In the genomic region with DNA sequence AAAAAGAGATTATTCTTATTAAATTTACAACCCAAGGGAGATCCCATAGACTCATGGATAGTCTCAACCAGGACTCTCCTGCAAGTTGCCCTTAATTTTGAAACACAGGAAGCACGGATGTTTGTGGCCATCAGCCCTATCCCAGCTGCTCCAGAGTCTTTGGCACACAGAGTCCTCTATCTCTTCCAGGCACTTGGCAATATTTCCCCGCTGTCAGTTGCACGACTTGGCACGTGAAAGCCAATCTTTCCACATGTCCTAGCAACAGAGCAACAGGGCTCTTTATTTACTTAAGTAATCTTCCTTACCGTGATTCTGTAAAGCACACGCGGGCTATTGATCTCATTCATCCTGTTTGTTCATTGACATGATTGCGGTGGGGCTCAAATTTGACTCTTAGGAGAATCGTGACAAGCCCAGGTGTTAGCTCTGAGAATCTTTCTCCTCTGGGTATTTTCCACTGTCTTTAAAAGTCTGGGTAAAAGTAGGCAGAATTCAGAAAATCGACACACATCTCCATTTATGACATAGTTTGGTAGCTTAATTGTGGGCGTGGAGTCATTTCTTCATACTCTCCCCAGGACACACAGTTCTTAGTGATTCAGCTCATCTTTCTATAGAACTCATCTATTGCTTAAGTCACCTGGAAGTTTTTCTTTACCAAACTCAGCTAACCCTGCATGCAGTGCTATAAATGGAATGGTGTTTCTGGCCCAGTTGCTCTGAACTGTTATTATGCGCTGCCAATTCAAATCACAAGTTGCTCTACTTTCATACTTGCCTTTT, we compare ENCODE assay signal across 14 mouse cellular contexts. TPM values are rescaled to one million over a fixed set of nuclear protein-coding genes. Genes with fewer than 3 reads are reported as not detected.
DNase-seq lines count a peak whose midpoint lies in the region; ATAC-seq and TF ChIP-seq lines count a peak whose summit lies in the region.
"Had no signal": no experiment of that assay in that cellular context is flagged by ENCODE, and none has a peak within 500 bp of the region (broad histone marks: within the 10 kb centered on the region; RNA-seq: fewer than 3 reads in every experiment).

No protein-coding gene starts in this region.

- peak; percentile 76 for DNase-seq in hindbrain, postnatal 0 days (ENCODE audit: low spot score)
- peak; percentile 80 for DNase-seq in adipocyte (ENCODE audit: low spot score)
- DNase-seq in heart, postnatal 14 days = peak; percentile 65 to 76
- no peak for DNase-seq in frontal cortex, postnatal 25 days (ENCODE audit: low spot score in 2 of 2)
- DNase-seq: cerebellum, adult 18-20 months; kidney, postnatal 14 days; thymus, postnatal 25 days had no signal

- H3K27ac ChIP-seq in hindbrain, postnatal 0 days = no peak overlapping the region
- no peak overlapping the region for H3K27ac ChIP-seq in hindbrain, embryonic 13.5 days
- H3K27ac ChIP-seq in embryonic facial prominence, embryonic 15.5 days (replicated peaks) = 0 out of 2 replicates have a peak overlapping the region, but pooled peaks have one; percentile 28
- no peak overlapping the region for H3K27ac ChIP-seq in intestine, embryonic 16.5 days (ENCODE audit: low read length)
- H3K27ac ChIP-seq: limb, embryonic 12.5 days; neural tube, embryonic 12.5 days had no signal

- no peak for ATAC-seq in hindbrain, postnatal 0 days
- no peak for ATAC-seq in hindbrain, embryonic 13.5 days (ENCODE audit: low FRiP score)
- peak; percentile 39; the same call in 1 of the 2 replicates for ATAC-seq in embryonic facial prominence, embryonic 15.5 days (ENCODE audit: insufficient number of reproducible peaks, low FRiP score, low TSS enrichment, low read depth)
- no peak for ATAC-seq in intestine, embryonic 16.5 days

- H3K27me3 ChIP-seq in hindbrain, postnatal 0 days (ENCODE audit: insufficient read depth, low read length) = no peaks in the 10 kb centered on the region
- H3K27me3 ChIP-seq in hindbrain, embryonic 13.5 days = no peaks in the 10 kb centered on the region
- H3K27me3 ChIP-seq in embryonic facial prominence, embryonic 15.5 days = no peaks in the 10 kb centered on the region
- H3K27me3 ChIP-seq in intestine, embryonic 16.5 days (replicated peaks; ENCODE audit: control insufficient read depth, insufficient read depth, low read length) = no peaks in the 10 kb centered on the region
- H3K27me3 ChIP-seq: limb, embryonic 12.5 days; neural tube, embryonic 12.5 days had no signal

- H3K4me1 ChIP-seq in hindbrain, postnatal 0 days (ENCODE audit: insufficient read depth, low read length) = no peaks in the 10 kb centered on the region
- no peaks in the 10 kb centered on the region for H3K4me1 ChIP-seq in hindbrain, embryonic 13.5 days (replicated peaks)
- no peaks in the 10 kb centered on the region for H3K4me1 ChIP-seq in embryonic facial prominence, embryonic 15.5 days
- H3K4me1 ChIP-seq in intestine, embryonic 16.5 days (ENCODE audit: control insufficient read depth, insufficient read depth, low read length) = no peaks in the 10 kb centered on the region
- H3K4me1 ChIP-seq: limb, embryonic 12.5 days; neural tube, embryonic 12.5 days had no signal

- 50% methylated on average over 12 of the region's 12 CpGs for WGBS in hindbrain, postnatal 0 days
- WGBS in hindbrain, embryonic 13.5 days = 79% methylated on average over 12 of the region's 12 CpGs
- WGBS in embryonic facial prominence, embryonic 15.5 days = 55% methylated on average over 12 of the region's 12 CpGs
- 58% methylated on average over 12 of the region's 12 CpGs for WGBS in intestine, embryonic 16.5 days

- no peaks in the 10 kb centered on the region for H3K9me3 ChIP-seq in hindbrain, postnatal 0 days (ENCODE audit: low read length)
- no peaks in the 10 kb centered on the region for H3K9me3 ChIP-seq in hindbrain, embryonic 13.5 days
- no peaks in the 10 kb centered on the region for H3K9me3 ChIP-seq in embryonic facial prominence, embryonic 15.5 days (replicated peaks)
- H3K9me3 ChIP-seq in intestine, embryonic 16.5 days (ENCODE audit: control insufficient read depth, low read length) = no peaks in the 10 kb centered on the region
- H3K9me3 ChIP-seq: limb, embryonic 12.5 days; neural tube, embryonic 12.5 days had no signal

- no peak overlapping the region for H3K4me2 ChIP-seq in hindbrain, postnatal 0 days (ENCODE audit: low read depth, low read length)
- no peak overlapping the region for H3K4me2 ChIP-seq in hindbrain, embryonic 13.5 days
- no peak overlapping the region for H3K4me2 ChIP-seq in embryonic facial prominence, embryonic 15.5 days (replicated peaks)
- H3K4me2 ChIP-seq in intestine, embryonic 16.5 days (ENCODE audit: low read depth, low read length) = no peak overlapping the region
- H3K4me2 ChIP-seq: limb, embryonic 12.5 days; neural tube, embryonic 12.5 days had no signal

- no peak for TF ChIP-seq CTCF in hindbrain, postnatal 0 days (IDR thresholded peaks at IDR 0.05; ENCODE audit: low read depth)

- H3K4me3 ChIP-seq in hindbrain, postnatal 0 days (ENCODE audit: low read length) = no peak overlapping the region
- H3K4me3 ChIP-seq in hindbrain, embryonic 13.5 days = no peak overlapping the region
- H3K4me3 ChIP-seq in embryonic facial prominence, embryonic 15.5 days (replicated peaks) = no peak overlapping the region
- no peak overlapping the region for H3K4me3 ChIP-seq in intestine, embryonic 16.5 days (ENCODE audit: low read length)
- H3K4me3 ChIP-seq: limb, embryonic 12.5 days; neural tube, embryonic 12.5 days had no signal

- intact Hi-C loops in heart, postnatal 14 days (cut with DNase I) = no loop called here

- no peak overlapping the region for H3K9ac ChIP-seq in hindbrain, postnatal 0 days (replicated peaks; ENCODE audit: low read length)
- H3K9ac ChIP-seq in hindbrain, embryonic 13.5 days = no peak overlapping the region
- H3K9ac ChIP-seq in embryonic facial prominence, embryonic 15.5 days = no peak overlapping the region
- H3K9ac ChIP-seq in intestine, embryonic 16.5 days (ENCODE audit: low read depth, low read length) = no peak overlapping the region
- H3K9ac ChIP-seq: limb, embryonic 12.5 days; neural tube, embryonic 12.5 days had no signal

- H3K36me3 ChIP-seq in hindbrain, postnatal 0 days (ENCODE audit: insufficient read depth, low read length) = no peaks in the 10 kb centered on the region
- H3K36me3 ChIP-seq in hindbrain, embryonic 13.5 days = no peaks in the 10 kb centered on the region
- no peaks in the 10 kb centered on the region for H3K36me3 ChIP-seq in embryonic facial prominence, embryonic 15.5 days
- H3K36me3 ChIP-seq in intestine, embryonic 16.5 days (ENCODE audit: control insufficient read depth, insufficient read depth, low read length) = no peaks in the 10 kb centered on the region
- H3K36me3 ChIP-seq: limb, embryonic 12.5 days; neural tube, embryonic 12.5 days had no signal

RNA-seq across cellular contexts. Expression of a gene that starts 13.6 kb away (rescaled TPM):
- total RNA-seq in hindbrain, postnatal 0 days (2014; rRNA removed) = 3.2 and 4.8 TPM in 2 replicates
- polyA plus RNA-seq in hindbrain, postnatal 0 days (2015; fragmentation: Nextera tagmentation; extraction: Ambion mirVana) = 5.6 and 7.3 TPM in 2 replicates
- 4.5 and 4.7 TPM in 2 replicates for polyA plus RNA-seq in hindbrain, embryonic 13.5 days (2015; fragmentation: Nextera tagmentation; extraction: Ambion mirVana)
- 51.6 and 54.8 TPM in 2 replicates for polyA plus RNA-seq in embryonic facial prominence, embryonic 15.5 days (2015; fragmentation: Nextera tagmentation; extraction: Ambion mirVana)
- total RNA-seq in heart, postnatal 14 days (2021) = 10 to 100 TPM; 45.6 to 58.2 TPM
- polyA plus RNA-seq in intestine, embryonic 16.5 days (2015; fragmentation: Nextera tagmentation; extraction: Ambion mirVana) = 13.3 and 14.9 TPM in 2 replicates
- total RNA-seq: hematopoietic stem cell, adult 5-6 weeks; megakaryocyte, adult 5-6 weeks had no signal

Comparison
In these comparisons a context has a peak if more than half of its experiments do, and no peak if none do; other contexts are left out.
1. DNase-seq: peak in hindbrain, postnatal 0 days (single experiment), adipocyte (single experiment) and heart, postnatal 14 days (2 of 2); none in frontal cortex, postnatal 25 days (0 of 2).